Mouse (Mus musculus) frontal cortex, adult (tissue): ENCODE results near the gene Csrp2.
A peak's percentile ranks its signal among the peaks of the same experiment; 100 is the strongest.

Experiments used
- ATAC-seq: cut with Nextera tagmentation; 2 replicates; pipeline ENCODE4 v1.9.2; 2017; ENCODE audit warnings: mild to moderate bottlenecking, moderate library complexity, mixed read lengths; ENCODE audit not compliant: low TSS enrichment

Csrp2 gene

GRCm38 (mm10) chr10:110931161-110931912 is 11.7 kb downstream of the Csrp2 start:
- peak; percentile 60 for ATAC-seq

GRCm38 (mm10) chr10:110931913-110932560 is 12.4 kb downstream of the Csrp2 start:
- ATAC-seq: peak; percentile 38; the same call in 1 of the 2 replicates

GRCm38 (mm10) chr10:110933584-110933983 is 14.0 kb downstream of the Csrp2 start:
- ATAC-seq: no peak

- ATAC-seq: no peak
Measured at GRCm38 (mm10) chr10:110935081-110935480, 15.5 kb downstream of the Csrp2 start.

- ATAC-seq: no peak
Measured at GRCm38 (mm10) chr10:110935669-110936068, 16.1 kb downstream of the Csrp2 start.

- ATAC-seq: peak; percentile 48
Measured at GRCm38 (mm10) chr10:110938361-110938760, 18.8 kb downstream of the Csrp2 start.

GRCm38 (mm10) chr10:110938841-110939549 is 19.4 kb downstream of the Csrp2 start:
- peak; percentile 75 for ATAC-seq

- ATAC-seq: no peak
Measured at GRCm38 (mm10) chr10:110939717-110940116, 20.1 kb downstream of the Csrp2 start.

- ATAC-seq: no peak
Measured at GRCm38 (mm10) chr10:110940740-110941398, 21.3 kb downstream of the Csrp2 start.

GRCm38 (mm10) chr10:110941968-110942367 is 22.4 kb downstream of the Csrp2 start:
- ATAC-seq: no peak

GRCm38 (mm10) chr10:110942806-110943205 is 23.2 kb downstream of the Csrp2 start:
- no peak for ATAC-seq

GRCm38 (mm10) chr10:110944175-110944574 is 24.6 kb downstream of the Csrp2 start:
- ATAC-seq: no peak

- ATAC-seq: peak; percentile 33; the same call in 1 of the 2 replicates
Measured at GRCm38 (mm10) chr10:110945966-110946365, 26.4 kb downstream of the Csrp2 start.

GRCm38 (mm10) chr10:110947574-110947973 is 28.0 kb downstream of the Csrp2 start:
- ATAC-seq: no peak

GRCm38 (mm10) chr10:110951112-110951511 is 31.5 kb downstream of the Csrp2 start:
- ATAC-seq: no peak

- ATAC-seq: no peak
Measured at GRCm38 (mm10) chr10:110951748-110952147, 32.2 kb downstream of the Csrp2 start.

- ATAC-seq: no peak
Measured at GRCm38 (mm10) chr10:110952271-110952670, 32.7 kb downstream of the Csrp2 start.

- peak; percentile 85 for ATAC-seq
Measured at GRCm38 (mm10) chr10:110952937-110953451, 33.4 kb downstream of the Csrp2 start.

- no peak for ATAC-seq
Measured at GRCm38 (mm10) chr10:110958879-110959278, 39.3 kb downstream of the Csrp2 start.

GRCm38 (mm10) chr10:110959781-110960180 is 40.2 kb downstream of the Csrp2 start:
- ATAC-seq: peak; percentile 92

GRCm38 (mm10) chr10:110960841-110961240 is 41.3 kb downstream of the Csrp2 start:
- ATAC-seq: no peak

- no peak for ATAC-seq
Measured at GRCm38 (mm10) chr10:110962172-110962571, 42.6 kb downstream of the Csrp2 start.
